Mouse (Mus musculus): ENCODE measurements around the gene Fam83b. TPM values are rescaled to one million over a fixed set of nuclear protein-coding genes. Genes with fewer than 3 reads are reported as not detected.

The Fam83b gene
- polyA plus RNA-seq, 1 experiment from 2014 or later = 0.84 TPM

GRCm38 (mm10) chr9:76489737-76490136 is 77.2 kb downstream of the Fam83b start:
- DNase-seq (ENCODE audit: low spot score) = no peak
- TF ChIP-seq CTCF (IDR thresholded peaks at IDR 0.05) (no peak), EP300 (IDR thresholded peaks at IDR 0.05) (no peak)
- WGBS = 85% methylated on average over 3 of the region's 3 CpGs

GRCm38 (mm10) chr9:76480088-76480487 is 86.8 kb downstream of the Fam83b start:
- 56% methylated on average over 3 of the region's 3 CpGs for WGBS
- no peak overlapping the region for H3K4me2 ChIP-seq (replicated peaks; ENCODE audit: low read depth, low read length)
- H3K9ac ChIP-seq (replicated peaks; ENCODE audit: low read depth) = no peak overlapping the region
- DNase-seq (ENCODE audit: low spot score) (no peak), ATAC-seq (no peak)
- H3K4me3 ChIP-seq (ENCODE audit: low read depth, low read length) = no peak overlapping the region
- no peak for TF ChIP-seq CTCF (IDR thresholded peaks at IDR 0.05)
- no peak for TF ChIP-seq EP300 (IDR thresholded peaks at IDR 0.05)
- no peak overlapping the region for H3K27ac ChIP-seq (ENCODE audit: low read length)
- H3K4me1 ChIP-seq (ENCODE audit: insufficient read depth, low read depth, low read length) = no peaks in the 10 kb centered on the region
- H3K9me3 ChIP-seq (ENCODE audit: low read length) = no peaks in the 10 kb centered on the region
- no peaks in the 10 kb centered on the region for H3K36me3 ChIP-seq (ENCODE audit: insufficient read depth, low read length)
- H3K27me3 ChIP-seq (replicated peaks; ENCODE audit: insufficient read depth, low read length) = no peaks in the 10 kb centered on the region

More at GRCm38 (mm10) chr9:76489737-76490136, 77.2 kb downstream of the Fam83b start:
- Histone ChIP-seq H3K4me3 (ENCODE audit: low read depth, low read length) (no peak overlapping the region), H3K27ac (ENCODE audit: low read length) (no peak overlapping the region), H3K27me3 (replicated peaks; ENCODE audit: insufficient read depth, low read length) (no peaks in the 10 kb centered on the region), H3K9ac (replicated peaks; ENCODE audit: low read depth) (no peak overlapping the region), H3K4me2 (replicated peaks; ENCODE audit: low read depth, low read length) (no peak overlapping the region), H3K36me3 (ENCODE audit: insufficient read depth, low read length) (no peaks in the 10 kb centered on the region), H3K9me3 (ENCODE audit: low read length) (0 out of 2 replicates have a peak, but pooled peaks cover 4% of the 10 kb centered on the region), H3K4me1 (ENCODE audit: insufficient read depth, low read depth, low read length) (no peaks in the 10 kb centered on the region)
- ATAC-seq = no peak

- no peak overlapping the region for H3K4me2 ChIP-seq (replicated peaks; ENCODE audit: low read depth, low read length)
- H3K36me3 ChIP-seq (ENCODE audit: insufficient read depth, low read length) = no peaks in the 10 kb centered on the region
- H3K27ac ChIP-seq (ENCODE audit: low read length) = no peak overlapping the region
- H3K4me3 ChIP-seq (ENCODE audit: low read depth, low read length) = no peak overlapping the region
- H3K9me3 ChIP-seq (ENCODE audit: low read length) = no peaks in the 10 kb centered on the region
- H3K9ac ChIP-seq (replicated peaks; ENCODE audit: low read depth) = no peak overlapping the region
- H3K27me3 ChIP-seq (replicated peaks; ENCODE audit: insufficient read depth, low read length) = no peaks in the 10 kb centered on the region
- 75% methylated on average over 4 of the region's 4 CpGs for WGBS
- TF ChIP-seq EP300 (IDR thresholded peaks at IDR 0.05) = no peak
- ATAC-seq (no peak), DNase-seq (ENCODE audit: low spot score) (no peak)
- no peaks in the 10 kb centered on the region for H3K4me1 ChIP-seq (ENCODE audit: insufficient read depth, low read depth, low read length)
Measured at GRCm38 (mm10) chr9:76469500-76469899, 97.4 kb downstream of the Fam83b start.

- TF ChIP-seq EP300 (IDR thresholded peaks at IDR 0.05) (no peak), CTCF (IDR thresholded peaks at IDR 0.05) (peak; percentile 19; the same call in 1 of the 2 replicates)
- Histone ChIP-seq H3K27ac (ENCODE audit: low read length) (no peak overlapping the region), H3K4me1 (ENCODE audit: insufficient read depth, low read depth, low read length) (no peaks in the 10 kb centered on the region), H3K9ac (replicated peaks; ENCODE audit: low read depth) (no peak overlapping the region), H3K9me3 (ENCODE audit: low read length) (no peaks in the 10 kb centered on the region), H3K4me3 (ENCODE audit: low read depth, low read length) (no peak overlapping the region), H3K27me3 (replicated peaks; ENCODE audit: insufficient read depth, low read length) (no peaks in the 10 kb centered on the region), H3K4me2 (replicated peaks; ENCODE audit: low read depth, low read length) (no peak overlapping the region), H3K36me3 (ENCODE audit: insufficient read depth, low read length) (no peaks in the 10 kb centered on the region)
- DNase-seq (ENCODE audit: low spot score) (peak; percentile 10), ATAC-seq (no peak)
Measured at GRCm38 (mm10) chr9:76461547-76461946, 105.4 kb downstream of the Fam83b start.

GRCm38 (mm10) chr9:76455703-76456102 is 111.2 kb downstream of the Fam83b start:
- Histone ChIP-seq H3K4me1 (ENCODE audit: insufficient read depth, low read depth, low read length) (no peaks in the 10 kb centered on the region), H3K27ac (ENCODE audit: low read length) (no peak overlapping the region), H3K27me3 (replicated peaks; ENCODE audit: insufficient read depth, low read length) (no peaks in the 10 kb centered on the region), H3K4me3 (ENCODE audit: low read depth, low read length) (no peak overlapping the region), H3K9me3 (ENCODE audit: low read length) (no peaks in the 10 kb centered on the region), H3K4me2 (replicated peaks; ENCODE audit: low read depth, low read length) (no peak overlapping the region), H3K36me3 (ENCODE audit: insufficient read depth, low read length) (no peaks in the 10 kb centered on the region), H3K9ac (replicated peaks; ENCODE audit: low read depth) (no peak overlapping the region)
- ATAC-seq (no peak), DNase-seq (ENCODE audit: low spot score) (no peak)
- WGBS = 70% methylated on average over 3 of the region's 3 CpGs
- TF ChIP-seq EP300 (IDR thresholded peaks at IDR 0.05) = no peak
- no peak for TF ChIP-seq CTCF (IDR thresholded peaks at IDR 0.05)

Other genes starting within 250 kb of the Fam83b start
- gene Hcrtr2, start 243.3 kb downstream of the Fam83b start, polyA plus RNA-seq (2015; fragmentation: Nextera tagmentation; extraction: Ambion mirVana) = 0.06 TPM in 1 of 2 replicates, not detected in the other